Mouse (Mus musculus): Measurements from ENCODE around the gene Arid1a.
"Not testable (repeated sequence)": the region's sequence is repeated elsewhere in the genome, so short reads cannot be mapped to it uniquely, and the experiment has no call there.

Gene Arid1a

GRCm38 (mm10) chr4:133674331-133674695 lies 82.3 kb downstream of the Arid1a start:
- DNase-seq (ENCODE audit: low spot score), result no peak

DNA sequence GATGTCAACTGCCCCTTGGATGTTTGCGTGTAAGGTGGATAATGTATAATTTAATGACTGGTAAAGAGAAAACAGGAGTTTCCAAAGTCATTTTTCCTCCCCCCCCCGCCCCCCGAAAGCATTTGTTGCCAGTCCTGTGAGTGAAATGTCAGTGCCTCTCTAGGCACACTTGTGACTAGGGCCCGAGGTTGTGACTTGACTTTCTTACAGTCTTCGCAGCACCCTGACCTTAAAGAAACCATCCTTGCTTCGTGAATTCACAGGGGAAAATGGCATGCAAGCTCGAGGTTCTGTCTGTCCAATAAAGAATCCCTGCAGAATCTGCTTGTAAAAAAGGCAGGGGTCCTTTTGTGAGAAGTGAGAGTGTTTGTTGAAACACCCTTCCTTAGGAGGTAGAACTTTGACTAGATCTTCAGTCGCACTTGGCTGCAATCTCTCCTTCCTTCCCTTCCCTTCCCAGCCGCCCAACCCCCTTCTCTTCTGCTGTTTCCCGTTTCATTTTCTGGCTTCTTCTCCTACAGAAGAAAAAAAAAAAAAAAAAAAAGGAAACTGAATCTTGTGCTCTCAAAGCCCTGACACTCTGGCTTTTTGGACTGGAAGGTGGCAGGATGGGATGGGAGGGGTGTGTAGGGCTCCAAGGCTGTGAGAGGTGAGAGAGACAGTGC lies 82.8 kb downstream of the Arid1a start:
- peak; percentile 49 for DNase-seq (ENCODE audit: low spot score)

DNA sequence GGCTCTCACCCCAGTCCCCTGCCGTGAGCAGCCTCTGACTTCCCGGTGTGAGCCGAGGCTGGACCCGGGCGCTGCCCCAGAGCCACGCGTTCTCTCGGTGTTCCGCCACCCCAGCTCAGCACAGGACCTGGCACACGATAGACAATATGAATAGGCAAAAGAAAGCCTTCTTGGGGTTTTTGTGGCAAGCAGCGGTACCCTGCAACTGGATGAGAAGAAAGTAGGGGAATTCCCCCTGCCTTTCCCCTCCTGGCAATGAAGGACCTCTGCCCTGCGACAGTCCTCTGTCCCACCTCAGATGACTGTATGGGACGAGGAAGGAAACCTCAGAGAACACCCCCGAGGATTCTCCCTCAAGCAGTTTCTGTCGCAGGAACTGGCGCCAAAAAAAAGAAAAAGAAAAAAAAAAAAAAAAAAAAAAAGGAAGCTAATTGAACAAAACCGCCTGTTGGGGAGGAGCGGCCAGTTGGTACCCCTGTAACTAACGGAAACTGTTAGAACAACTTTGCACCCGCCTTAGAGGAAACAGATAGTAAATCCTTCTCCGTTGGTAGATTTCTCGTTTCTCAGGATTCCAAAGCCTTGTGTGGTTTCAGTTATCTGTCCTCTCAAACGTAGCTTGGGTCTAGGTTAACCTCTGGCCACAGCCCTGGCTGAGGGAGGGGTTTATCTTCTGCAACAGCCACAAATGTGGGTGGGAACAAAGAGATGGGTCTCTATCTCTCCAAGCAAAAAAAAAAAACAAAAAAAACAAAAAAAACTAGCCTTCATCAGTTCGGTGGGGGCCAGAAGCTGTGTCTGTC lies 83.5 kb downstream of the Arid1a start:
- DNase-seq (ENCODE audit: low spot score), result peak; percentile 61

GRCm38 (mm10) chr4:133671881-133672844 lies 84.4 kb downstream of the Arid1a start, which contains the start of gene Pigv:
TSS of gene Pigv (minus strand) at chr4:133672647.
- peak; percentile 93 for DNase-seq (ENCODE audit: low spot score)

- peak; percentile 87 for DNase-seq (ENCODE audit: low spot score)
Observed at GRCm38 (mm10) chr4:133671184-133671880, 85.2 kb downstream of the Arid1a start.

DNA sequence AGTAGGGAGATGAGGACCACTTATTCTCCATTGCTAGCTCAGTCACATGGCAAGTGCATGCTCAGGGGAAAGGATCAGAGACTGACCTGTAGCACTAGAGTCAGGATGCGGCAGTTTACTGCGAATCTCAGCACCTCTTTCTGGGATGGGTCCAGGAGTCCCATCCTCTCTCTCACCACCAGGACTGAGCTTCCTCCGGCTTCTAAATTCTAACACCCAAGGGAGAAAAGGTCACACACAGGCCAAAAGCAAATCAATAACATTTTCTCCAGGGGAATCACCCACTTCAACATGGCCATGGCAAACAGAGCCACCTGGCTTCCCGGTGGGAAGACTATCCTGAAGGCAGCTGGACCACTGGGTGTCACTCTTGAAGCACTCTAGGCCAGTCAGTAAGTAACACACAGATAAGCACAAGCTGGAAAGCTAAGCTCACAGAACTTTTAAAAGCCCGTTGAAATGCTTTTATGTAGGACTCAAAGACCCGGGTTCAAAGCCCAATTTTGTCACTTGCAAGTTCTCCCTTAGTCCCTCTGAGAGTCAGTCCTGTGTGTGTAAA lies 86.8 kb downstream of the Arid1a start:
- peak; percentile 61 for DNase-seq (ENCODE audit: low spot score)

DNA sequence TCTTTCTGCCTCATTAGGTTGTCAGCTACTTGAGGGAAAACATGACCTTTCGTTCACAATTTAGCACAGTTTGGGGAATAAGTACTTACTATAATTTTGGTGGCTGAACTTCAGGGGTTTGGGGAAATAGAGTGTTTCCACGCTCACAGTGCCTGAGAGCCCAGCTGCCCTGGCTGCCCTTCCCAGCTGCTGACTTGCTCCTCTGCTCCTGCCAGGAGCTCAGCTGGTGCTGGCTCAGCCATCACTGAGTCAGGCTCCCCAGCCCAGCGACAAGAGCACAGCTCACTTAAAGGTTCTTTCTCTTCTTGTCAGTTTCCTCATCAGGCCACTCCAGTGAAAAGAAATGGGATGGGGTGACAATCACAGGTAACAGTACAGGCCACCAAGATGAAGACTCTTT lies 88.0 kb downstream of the Arid1a start:
- peak; percentile 60 for DNase-seq (ENCODE audit: low spot score)

GRCm38 (mm10) chr4:133666199-133666598 lies 90.4 kb downstream of the Arid1a start:
- no peak for DNase-seq (ENCODE audit: low spot score)

DNA sequence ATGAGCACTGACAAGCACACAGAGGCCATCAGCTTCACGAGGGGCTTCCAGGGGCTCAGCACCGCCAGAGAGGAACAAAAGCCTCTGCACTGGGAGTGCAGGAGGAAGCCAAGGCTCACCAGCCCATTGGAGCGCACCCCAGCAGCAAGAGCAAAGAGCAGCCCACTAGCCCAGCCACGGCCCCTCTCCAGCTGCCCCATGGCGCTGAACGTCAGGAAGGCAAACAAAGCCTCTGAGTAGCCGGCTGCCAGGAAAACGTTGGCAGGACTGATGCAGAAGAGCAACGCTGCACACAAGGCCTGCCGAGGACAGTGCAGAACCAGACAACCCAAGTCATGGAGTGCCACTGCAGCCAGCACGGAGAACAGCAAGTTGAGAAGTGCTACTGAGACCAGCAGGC lies 91.5 kb downstream of the Arid1a start:
- no peak for DNase-seq (ENCODE audit: low spot score)

- DNase-seq (ENCODE audit: low spot score), result no peak
Observed at GRCm38 (mm10) chr4:133662945-133663344, 93.6 kb downstream of the Arid1a start.

GRCm38 (mm10) chr4:133662421-133662820 lies 94.1 kb downstream of the Arid1a start:
- DNase-seq (ENCODE audit: low spot score), result no peak

GRCm38 (mm10) chr4:133660193-133661155 lies 96.1 kb downstream of the Arid1a start:
- peak; percentile 91 for DNase-seq (ENCODE audit: low spot score)

DNA sequence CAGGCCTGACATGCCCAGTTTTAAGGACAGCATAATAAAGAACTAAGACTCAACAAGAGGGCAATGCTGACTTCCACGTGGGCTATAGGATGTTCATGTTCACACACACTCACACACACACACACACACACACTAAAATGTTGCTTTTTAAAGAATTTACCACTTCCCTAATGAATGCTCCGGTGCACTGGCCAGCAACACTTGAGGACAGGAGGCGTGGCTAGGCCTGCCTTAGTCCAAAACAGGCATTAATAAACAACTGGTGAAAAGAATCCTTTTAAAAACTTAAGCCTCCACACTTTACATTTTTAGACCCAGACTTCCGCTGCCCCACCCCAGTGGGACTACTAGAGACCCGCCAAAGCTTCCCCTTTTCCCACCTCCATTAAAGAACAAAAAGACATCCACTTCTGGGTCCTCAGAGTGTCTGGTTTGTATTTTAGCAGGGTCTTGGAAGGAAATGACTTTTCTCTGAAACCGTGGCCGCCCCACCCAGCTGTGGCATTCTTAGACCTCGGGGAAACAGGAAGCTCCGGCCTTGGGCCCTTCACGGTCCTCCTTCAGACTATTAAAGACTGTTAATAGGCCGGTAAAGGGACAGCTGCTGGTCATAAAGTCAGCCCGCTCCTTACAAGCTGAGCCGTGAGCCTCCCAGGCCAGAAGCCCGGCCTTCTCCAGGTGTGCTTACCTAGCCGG lies 96.9 kb downstream of the Arid1a start:
- DNase-seq (ENCODE audit: low spot score), result peak; percentile 29

DNA sequence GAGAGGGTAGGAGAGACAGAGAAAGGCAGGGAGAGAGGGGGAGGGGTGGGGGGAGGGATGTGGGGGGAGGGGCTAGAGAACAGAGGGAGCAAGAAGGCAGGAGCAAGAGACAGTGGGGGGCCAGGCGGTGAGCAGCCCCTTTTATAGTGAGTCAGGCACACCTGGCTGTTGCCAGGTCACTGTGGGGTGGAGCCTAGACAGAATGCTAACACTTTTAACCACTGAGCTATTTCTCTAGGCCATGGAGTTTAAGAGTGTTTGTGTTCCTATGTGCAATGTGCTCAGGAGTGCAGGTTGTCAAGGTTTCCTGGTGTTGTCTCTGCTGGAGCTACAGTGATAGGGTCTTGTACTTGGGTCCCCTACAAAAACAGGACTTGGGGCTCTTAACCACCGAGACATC lies 97.8 kb downstream of the Arid1a start:
- DNase-seq (ENCODE audit: low spot score), result no peak

GRCm38 (mm10) chr4:133657829-133658458 lies 98.6 kb downstream of the Arid1a start:
- no peak for DNase-seq (ENCODE audit: low spot score)

DNA sequence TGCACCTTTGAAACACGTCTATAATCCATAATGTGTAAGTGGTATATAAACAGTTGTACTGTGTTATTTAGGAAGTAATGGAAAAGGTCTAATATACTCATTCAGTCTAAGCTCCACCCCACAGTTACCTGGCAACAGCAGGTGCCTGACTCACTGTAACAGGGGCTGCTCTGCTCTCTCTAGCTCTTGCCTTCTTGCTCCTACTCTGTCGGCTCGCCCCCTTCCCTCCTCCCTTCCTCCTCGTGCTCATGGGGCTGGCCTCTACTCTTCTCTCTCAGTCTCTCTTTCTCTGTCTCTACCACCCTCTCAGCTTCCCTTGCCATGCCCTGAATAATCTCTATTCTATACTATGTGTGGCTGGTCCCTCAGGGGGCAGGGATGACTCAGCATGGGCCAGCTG lies 99.6 kb downstream of the Arid1a start:
- DNase-seq (ENCODE audit: low spot score), result no peak

DNA sequence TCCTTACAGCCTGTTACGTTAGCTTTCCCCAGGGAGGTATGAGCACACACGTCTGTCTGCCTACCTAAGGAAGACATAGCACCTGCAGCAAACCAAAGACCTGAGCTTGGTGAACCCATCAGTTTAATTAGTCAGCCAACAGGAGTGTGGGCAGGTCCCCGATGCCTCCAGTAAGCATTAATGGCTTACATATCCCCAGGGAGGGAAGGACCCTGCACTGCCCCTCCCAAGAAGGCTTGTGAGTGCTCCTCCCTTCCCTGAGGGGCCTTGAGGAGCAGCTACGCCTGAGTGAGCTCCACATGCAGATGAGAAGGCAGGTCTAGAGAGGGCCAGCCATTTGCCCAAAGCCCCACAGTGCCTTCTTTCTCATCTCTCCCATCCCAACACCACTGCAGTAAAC lies 100.3 kb downstream of the Arid1a start:
- DNase-seq (ENCODE audit: low spot score), result no peak

DNA sequence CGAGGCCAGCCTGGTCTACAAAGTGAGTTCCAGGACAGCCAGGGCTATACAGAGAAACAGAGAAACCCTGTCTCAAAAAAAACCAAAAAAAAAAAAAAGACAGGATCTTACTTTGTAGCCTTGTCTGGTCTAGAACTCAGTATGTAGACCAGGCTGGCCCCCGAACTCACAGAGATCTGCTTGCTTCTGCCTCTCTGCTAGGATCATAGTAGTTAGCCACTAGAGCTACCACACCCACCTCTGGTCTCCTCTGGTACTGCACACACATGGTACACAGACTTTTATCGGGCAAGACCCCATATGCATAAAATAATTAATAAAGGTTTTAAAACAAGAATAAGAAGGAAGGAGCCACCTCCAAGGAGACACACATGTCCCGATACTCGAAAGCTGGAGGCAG lies 102.5 kb downstream of the Arid1a start:
- not testable (repeated sequence) for DNase-seq (ENCODE audit: low spot score)

DNA sequence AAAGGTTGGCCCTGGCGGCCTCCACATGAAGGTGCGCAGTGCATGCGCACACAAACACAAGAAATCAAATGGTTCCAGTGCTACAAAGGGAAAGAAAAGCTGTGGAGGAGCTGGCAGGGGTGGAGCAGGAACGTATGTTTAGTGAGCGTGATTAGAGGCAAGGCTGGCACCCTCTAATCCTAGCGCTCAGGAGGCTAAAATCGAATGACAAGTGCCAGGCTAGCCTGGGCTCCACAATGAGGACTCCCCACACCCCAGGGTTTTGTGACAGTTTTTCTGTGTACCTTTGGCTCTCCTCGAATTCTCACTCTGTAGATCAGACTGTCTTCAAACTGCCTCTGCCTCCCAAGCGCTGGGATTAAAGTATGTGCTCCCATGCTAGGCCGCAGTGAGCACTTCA lies 103.8 kb downstream of the Arid1a start:
- no peak for DNase-seq (ENCODE audit: low spot score)
